Mouse (Mus musculus): ENCODE results near the gene Sowahc. TPM values are rescaled to one million over a fixed set of nuclear protein-coding genes. Genes with fewer than 3 reads are reported as not detected.

Gene Sowahc
- polyA plus RNA-seq, 1 experiment, result 1.2 TPM

DNA sequence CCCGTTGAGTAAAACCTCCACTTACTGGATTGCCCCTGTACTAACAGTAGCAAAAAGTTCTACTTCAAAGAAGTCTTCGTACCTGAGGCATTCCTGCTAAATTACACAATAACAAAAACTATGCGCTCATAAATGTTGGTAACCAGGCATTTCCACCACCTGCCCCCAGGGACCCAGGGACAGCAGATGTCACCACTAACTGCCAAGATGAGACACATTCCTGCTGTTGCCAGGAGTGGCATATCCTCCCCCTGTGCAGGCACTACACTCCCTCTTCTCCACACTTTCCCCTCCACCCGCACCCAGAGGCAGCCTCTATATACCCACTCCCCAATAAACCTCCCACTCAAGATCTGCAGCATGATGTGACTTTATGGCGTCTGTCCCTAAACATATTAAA, 26.9 kb upstream of the Sowahc start:
- TF ChIP-seq MYOG (IDR thresholded peaks at IDR 0.05; ENCODE audit: control insufficient read depth in 1 of 3, insufficient read depth in 1 of 3, insufficient read length in 2 of 3, low read depth in 2 of 3) (peak in 2 of 3 experiments; percentile 43 to 82), E2F4 (IDR thresholded peaks at IDR 0.05; ENCODE audit: insufficient read depth) (no peak), REST (IDR thresholded peaks at IDR 0.05; ENCODE audit: insufficient read depth, insufficient read length) (no peak), MYOD1 (IDR thresholded peaks at IDR 0.05; ENCODE audit: control insufficient read depth in 1 of 3, insufficient read length in 2 of 3, low read depth in 2 of 3) (peak in 2 of 3 experiments; percentile 44 to 81), POLR2AphosphoS2 (IDR thresholded peaks at IDR 0.05; ENCODE audit: insufficient read length, low read depth) (no peak)
- Histone ChIP-seq H3K4me3 (no peak overlapping the region), H3K79me2 (ENCODE audit: control insufficient read depth, insufficient read depth) (peaks cover 28% of the 10 kb centered on the region), H3ac (ENCODE audit: control insufficient read depth, insufficient read length) (no peak overlapping the region), H3K4me2 (ENCODE audit: low read depth) (no peak overlapping the region), H3K36me3 (ENCODE audit: control insufficient read depth, insufficient read depth) (peaks cover 15% of the 10 kb centered on the region), H3K27me3 (ENCODE audit: control insufficient read depth, insufficient read depth, insufficient read length) (no peaks in the 10 kb centered on the region)

GRCm38 (mm10) chr10:59196763-59197162, 25.0 kb upstream of the Sowahc start:
- H3ac ChIP-seq (ENCODE audit: control insufficient read depth, insufficient read length), result no peak overlapping the region
- no peak overlapping the region for H3K4me2 ChIP-seq (ENCODE audit: low read depth)
- H3K36me3 ChIP-seq (ENCODE audit: control insufficient read depth, insufficient read depth), result peaks cover 5% of the 10 kb centered on the region
- TF ChIP-seq CEBPB (IDR thresholded peaks at IDR 0.05; ENCODE audit: insufficient read depth, poor library complexity, severe bottlenecking), result no peak
- TF ChIP-seq SRF (IDR thresholded peaks at IDR 0.05; ENCODE audit: control insufficient read depth, insufficient read length, low read depth), result no peak
- no peak for TF ChIP-seq POLR2AphosphoS2 (IDR thresholded peaks at IDR 0.05; ENCODE audit: insufficient read length, low read depth)
- no peak for TF ChIP-seq REST (IDR thresholded peaks at IDR 0.05; ENCODE audit: insufficient read depth, insufficient read length)
- no peak for TF ChIP-seq MYOD1 (IDR thresholded peaks at IDR 0.05; ENCODE audit: control insufficient read depth in 1 of 3, insufficient read length in 2 of 3, low read depth in 2 of 3)
- no peak for TF ChIP-seq POLR2A (IDR thresholded peaks at IDR 0.05; ENCODE audit: insufficient read length, low read depth)
- no peak for TF ChIP-seq TCF12 (IDR thresholded peaks at IDR 0.05; ENCODE audit: insufficient read depth, poor library complexity, severe bottlenecking)
- no peak for TF ChIP-seq E2F4 (IDR thresholded peaks at IDR 0.05; ENCODE audit: insufficient read depth)
- no peak for TF ChIP-seq TCF3 (IDR thresholded peaks at IDR 0.05; ENCODE audit: insufficient read length, low read depth)
- TF ChIP-seq USF1 (IDR thresholded peaks at IDR 0.05; ENCODE audit: low read depth), result no peak
- no peak for TF ChIP-seq MYOG (IDR thresholded peaks at IDR 0.05; ENCODE audit: control insufficient read depth in 1 of 3, insufficient read depth in 1 of 3, insufficient read length in 2 of 3, low read depth in 2 of 3)
- no peak for TF ChIP-seq MAX (IDR thresholded peaks at IDR 0.05; ENCODE audit: low read depth)
- no peak overlapping the region for H3K4me3 ChIP-seq
- peaks cover 29% of the 10 kb centered on the region for H3K79me2 ChIP-seq (ENCODE audit: control insufficient read depth, insufficient read depth)
- no peaks in the 10 kb centered on the region for H3K27me3 ChIP-seq (ENCODE audit: control insufficient read depth, insufficient read depth, insufficient read length)

DNA sequence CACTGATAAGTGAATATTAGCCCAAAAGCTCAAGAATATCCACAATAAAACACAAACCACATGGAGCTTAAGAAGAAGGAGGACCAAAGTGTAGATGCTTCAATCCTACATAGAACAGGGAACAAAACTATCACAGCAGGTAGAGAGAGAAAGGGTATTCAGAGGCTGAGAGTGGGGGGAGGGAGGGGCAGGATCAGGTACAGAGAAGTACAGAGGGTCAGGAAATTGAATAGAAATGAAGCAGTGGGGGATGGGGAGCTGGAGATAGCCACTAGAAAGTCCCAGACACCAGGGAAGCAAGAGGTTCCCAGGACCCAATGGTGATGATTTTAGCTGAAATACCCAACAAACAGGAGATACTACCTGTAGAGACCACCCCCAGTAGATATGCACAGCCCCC, 21.7 kb upstream of the Sowahc start:
- Histone ChIP-seq H3K4me3 (no peak overlapping the region), H3K27me3 (ENCODE audit: control insufficient read depth, insufficient read depth, insufficient read length) (no peaks in the 10 kb centered on the region), H3ac (ENCODE audit: control insufficient read depth, insufficient read length) (no peak overlapping the region), H3K79me2 (ENCODE audit: control insufficient read depth, insufficient read depth) (peaks cover 18% of the 10 kb centered on the region), H3K36me3 (ENCODE audit: control insufficient read depth, insufficient read depth) (no peaks in the 10 kb centered on the region), H3K4me2 (ENCODE audit: low read depth) (no peak overlapping the region)
- TF ChIP-seq POLR2AphosphoS2 (IDR thresholded peaks at IDR 0.05; ENCODE audit: insufficient read length, low read depth) (no peak), MAX (IDR thresholded peaks at IDR 0.05; ENCODE audit: low read depth) (no peak), E2F4 (IDR thresholded peaks at IDR 0.05; ENCODE audit: insufficient read depth) (no peak), CEBPB (IDR thresholded peaks at IDR 0.05; ENCODE audit: insufficient read depth, poor library complexity, severe bottlenecking) (no peak), MYOD1 (IDR thresholded peaks at IDR 0.05; ENCODE audit: control insufficient read depth in 1 of 3, insufficient read length in 2 of 3, low read depth in 2 of 3) (no peak), POLR2A (IDR thresholded peaks at IDR 0.05; ENCODE audit: insufficient read length, low read depth) (no peak), USF1 (IDR thresholded peaks at IDR 0.05; ENCODE audit: low read depth) (no peak), MYOG (IDR thresholded peaks at IDR 0.05; ENCODE audit: control insufficient read depth in 1 of 3, insufficient read depth in 1 of 3, insufficient read length in 2 of 3, low read depth in 2 of 3) (no peak), TCF12 (IDR thresholded peaks at IDR 0.05; ENCODE audit: insufficient read depth, poor library complexity, severe bottlenecking) (no peak), REST (IDR thresholded peaks at IDR 0.05; ENCODE audit: insufficient read depth, insufficient read length) (no peak), SRF (IDR thresholded peaks at IDR 0.05; ENCODE audit: control insufficient read depth, insufficient read length, low read depth) (no peak), TCF3 (IDR thresholded peaks at IDR 0.05; ENCODE audit: insufficient read length, low read depth) (no peak)

DNA sequence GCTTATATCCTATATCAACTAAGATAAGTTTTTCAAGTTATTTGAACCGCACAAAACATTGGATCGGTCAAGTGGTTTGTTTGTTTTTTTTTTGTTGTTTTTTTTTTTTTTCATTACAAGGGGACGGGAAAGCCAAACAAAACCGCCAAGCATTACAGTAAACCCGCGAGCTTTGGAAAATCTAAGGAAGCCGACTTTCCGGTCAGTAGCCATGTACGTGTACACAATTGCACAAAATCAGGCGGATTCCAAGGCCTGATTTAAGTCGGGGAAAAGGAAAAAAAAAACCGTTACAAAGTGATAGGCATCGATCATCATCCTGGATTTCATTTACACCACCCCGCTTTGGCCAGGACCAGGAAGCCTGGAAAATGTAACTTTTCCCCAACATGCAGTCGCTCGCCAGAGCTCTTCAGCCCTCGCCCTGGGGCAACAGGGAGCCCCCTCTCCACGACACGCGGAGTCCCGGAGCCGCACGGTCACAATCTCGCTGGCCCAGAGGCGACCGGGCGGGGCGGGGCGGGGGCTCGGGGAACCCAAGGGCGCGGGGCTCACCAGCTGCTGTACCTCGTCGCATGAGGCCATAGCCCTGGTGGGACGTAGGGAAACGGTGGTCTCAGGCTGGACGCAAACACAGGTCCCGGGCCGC, 805 bp upstream of the Sowahc start:
- Histone ChIP-seq H3K27me3 (ENCODE audit: control insufficient read depth, insufficient read depth, insufficient read length) (no peaks in the 10 kb centered on the region), H3K4me3 (peak overlapping the region; percentile 90), H3K4me2 (ENCODE audit: low read depth) (peak overlapping the region; percentile 64), H3K36me3 (ENCODE audit: control insufficient read depth, insufficient read depth) (no peaks in the 10 kb centered on the region), H3ac (ENCODE audit: control insufficient read depth, insufficient read length) (peak overlapping the region; percentile 76), H3K79me2 (ENCODE audit: control insufficient read depth, insufficient read depth) (peaks cover 79% of the 10 kb centered on the region)
- TF ChIP-seq TCF12 (IDR thresholded peaks at IDR 0.05; ENCODE audit: insufficient read depth, poor library complexity, severe bottlenecking) (no peak), CEBPB (IDR thresholded peaks at IDR 0.05; ENCODE audit: insufficient read depth, poor library complexity, severe bottlenecking) (no peak), MYOD1 (IDR thresholded peaks at IDR 0.05; ENCODE audit: control insufficient read depth in 1 of 3, insufficient read length in 2 of 3, low read depth in 2 of 3) (peak in 1 of 3 experiments; percentile 31), POLR2A (IDR thresholded peaks at IDR 0.05; ENCODE audit: insufficient read length, low read depth) (peak; percentile 71), E2F4 (IDR thresholded peaks at IDR 0.05; ENCODE audit: insufficient read depth) (no peak), USF1 (IDR thresholded peaks at IDR 0.05; ENCODE audit: low read depth) (no peak), TCF3 (IDR thresholded peaks at IDR 0.05; ENCODE audit: insufficient read length, low read depth) (no peak), MAX (IDR thresholded peaks at IDR 0.05; ENCODE audit: low read depth) (no peak), POLR2AphosphoS2 (IDR thresholded peaks at IDR 0.05; ENCODE audit: insufficient read length, low read depth) (peak; percentile 61)
